Mouse (Mus musculus): ENCODE measurements at regions not wholly inside any gene's neighbourhood (a gene's known extent, or its start where the extent isn't known, plus 50 kb on each side); places are given as distances from the start of the nearest gene placed in this dataset.

GRCm38 (mm10) chr3:21564847-21565485 is 511.5 kb upstream of the Tbl1xr1 start:
- no peaks in the 10 kb centered on the region for H3K4me1 ChIP-seq (ENCODE audit: control insufficient read depth, insufficient read depth, low read length)
- no peak overlapping the region for H3K27ac ChIP-seq (replicated peaks; ENCODE audit: insufficient read depth, low read depth, low read length)
- H3K27me3 ChIP-seq (ENCODE audit: control insufficient read depth, insufficient read depth, low read length) = no peaks in the 10 kb centered on the region
- no peaks in the 10 kb centered on the region for H3K36me3 ChIP-seq (ENCODE audit: control insufficient read depth, insufficient read depth, low read length)
- H3K4me3 ChIP-seq (ENCODE audit: insufficient read depth, low read depth, low read length) = no peak overlapping the region
- TF ChIP-seq CTCF (IDR thresholded peaks at IDR 0.05; ENCODE audit: low read depth, low read length) (no peak), POLR2A (IDR thresholded peaks at IDR 0.05; ENCODE audit: extremely low read depth, insufficient read depth, low read length) (no peak)
- no peaks in the 10 kb centered on the region for H3K79me2 ChIP-seq (ENCODE audit: control insufficient read depth, insufficient read depth, low read length)
- 88% methylated on average over 4 of the region's 4 CpGs for WGBS
- no peak for DNase-seq (ENCODE audit: extremely low read depth, low read depth, low spot score)
- H3K9ac ChIP-seq (ENCODE audit: low read depth, low read length) = no peak overlapping the region

GRCm38 (mm10) chr3:21569721-21570120 is 506.7 kb upstream of the Tbl1xr1 start:
- Histone ChIP-seq H3K79me2 (ENCODE audit: control insufficient read depth, insufficient read depth, low read length) (no peaks in the 10 kb centered on the region), H3K9ac (ENCODE audit: low read depth, low read length) (no peak overlapping the region), H3K27me3 (ENCODE audit: control insufficient read depth, insufficient read depth, low read length) (no peaks in the 10 kb centered on the region), H3K27ac (replicated peaks; ENCODE audit: insufficient read depth, low read depth, low read length) (no peak overlapping the region), H3K4me3 (ENCODE audit: insufficient read depth, low read depth, low read length) (no peak overlapping the region), H3K4me1 (ENCODE audit: control insufficient read depth, insufficient read depth, low read length) (no peaks in the 10 kb centered on the region; the same call in 1 of the 2 replicates), H3K36me3 (ENCODE audit: control insufficient read depth, insufficient read depth, low read length) (no peaks in the 10 kb centered on the region)
- no peak for DNase-seq (ENCODE audit: extremely low read depth, low read depth, low spot score)
- TF ChIP-seq POLR2A (IDR thresholded peaks at IDR 0.05; ENCODE audit: extremely low read depth, insufficient read depth, low read length) (no peak), CTCF (IDR thresholded peaks at IDR 0.05; ENCODE audit: low read depth, low read length) (no peak)
- 94% methylated on average over 1 of the region's 1 CpGs for WGBS

DNA sequence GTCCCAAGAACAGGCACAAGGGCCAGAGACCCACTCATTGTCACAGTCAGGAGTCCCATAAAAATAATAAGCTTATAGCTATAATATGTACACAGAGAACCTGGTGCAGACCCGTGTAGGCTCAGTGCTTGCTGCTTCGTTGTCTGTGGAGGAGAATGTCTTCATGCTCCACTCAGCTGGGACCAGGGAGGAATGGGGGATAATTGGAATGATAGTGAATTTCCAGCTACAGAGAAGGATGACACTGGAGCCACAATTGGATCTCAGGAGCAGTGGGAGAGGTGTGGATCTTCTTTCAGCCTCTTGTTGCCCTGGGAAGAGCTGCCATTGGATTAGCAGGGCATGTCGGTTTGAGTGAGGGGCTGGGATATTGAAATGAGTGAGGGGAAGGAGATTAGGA is 497.8 kb upstream of the Tbl1xr1 start:
- Histone ChIP-seq H3K9ac (ENCODE audit: low read depth, low read length) (no peak overlapping the region), H3K27ac (replicated peaks; ENCODE audit: insufficient read depth, low read depth, low read length) (no peak overlapping the region), H3K36me3 (ENCODE audit: control insufficient read depth, insufficient read depth, low read length) (no peaks in the 10 kb centered on the region), H3K79me2 (ENCODE audit: control insufficient read depth, insufficient read depth, low read length) (no peaks in the 10 kb centered on the region), H3K27me3 (ENCODE audit: control insufficient read depth, insufficient read depth, low read length) (no peaks in the 10 kb centered on the region), H3K4me3 (ENCODE audit: insufficient read depth, low read depth, low read length) (no peak overlapping the region), H3K4me1 (ENCODE audit: control insufficient read depth, insufficient read depth, low read length) (no peaks in the 10 kb centered on the region; the same call in 1 of the 2 replicates)
- no peak for TF ChIP-seq POLR2A (IDR thresholded peaks at IDR 0.05; ENCODE audit: extremely low read depth, insufficient read depth, low read length)
- no peak for TF ChIP-seq CTCF (IDR thresholded peaks at IDR 0.05; ENCODE audit: low read depth, low read length)
- WGBS = 94% methylated on average over 3 of the region's 3 CpGs
- DNase-seq (ENCODE audit: extremely low read depth, low read depth, low spot score) = no peak

GRCm38 (mm10) chr3:21582122-21582521 is 494.3 kb upstream of the Tbl1xr1 start:
- H3K27me3 ChIP-seq (ENCODE audit: control insufficient read depth, insufficient read depth, low read length) = no peaks in the 10 kb centered on the region
- TF ChIP-seq CTCF (IDR thresholded peaks at IDR 0.05; ENCODE audit: low read depth, low read length) (no peak), POLR2A (IDR thresholded peaks at IDR 0.05; ENCODE audit: extremely low read depth, insufficient read depth, low read length) (no peak)
- H3K36me3 ChIP-seq (ENCODE audit: control insufficient read depth, insufficient read depth, low read length) = no peaks in the 10 kb centered on the region
- DNase-seq (ENCODE audit: extremely low read depth, low read depth, low spot score) = no peak
- H3K27ac ChIP-seq (replicated peaks; ENCODE audit: insufficient read depth, low read depth, low read length) = no peak overlapping the region
- no peaks in the 10 kb centered on the region; the same call in 1 of the 2 replicates for H3K4me1 ChIP-seq (ENCODE audit: control insufficient read depth, insufficient read depth, low read length)
- H3K9ac ChIP-seq (ENCODE audit: low read depth, low read length) = no peak overlapping the region
- WGBS = 79% methylated on average over 1 of the region's 1 CpGs
- no peaks in the 10 kb centered on the region for H3K79me2 ChIP-seq (ENCODE audit: control insufficient read depth, insufficient read depth, low read length)
- no peak overlapping the region for H3K4me3 ChIP-seq (ENCODE audit: insufficient read depth, low read depth, low read length)

- DNase-seq (ENCODE audit: extremely low read depth, low read depth, low spot score) = peak; percentile 40
- no peak overlapping the region for H3K9ac ChIP-seq (ENCODE audit: low read depth, low read length)
- no peaks in the 10 kb centered on the region for H3K79me2 ChIP-seq (ENCODE audit: control insufficient read depth, insufficient read depth, low read length)
- H3K4me3 ChIP-seq (ENCODE audit: insufficient read depth, low read depth, low read length) = no peak overlapping the region
- no peaks in the 10 kb centered on the region for H3K27me3 ChIP-seq (ENCODE audit: control insufficient read depth, insufficient read depth, low read length)
- H3K27ac ChIP-seq (replicated peaks; ENCODE audit: insufficient read depth, low read depth, low read length) = no peak overlapping the region
- 39% methylated on average over 3 of the region's 3 CpGs for WGBS
- TF ChIP-seq CTCF (IDR thresholded peaks at IDR 0.05; ENCODE audit: low read depth, low read length) (no peak), POLR2A (IDR thresholded peaks at IDR 0.05; ENCODE audit: extremely low read depth, insufficient read depth, low read length) (no peak)
- no peaks in the 10 kb centered on the region; the same call in 1 of the 2 replicates for H3K4me1 ChIP-seq (ENCODE audit: control insufficient read depth, insufficient read depth, low read length)
- no peaks in the 10 kb centered on the region for H3K36me3 ChIP-seq (ENCODE audit: control insufficient read depth, insufficient read depth, low read length)
Observed at GRCm38 (mm10) chr3:21585767-21586166, 490.7 kb upstream of the Tbl1xr1 start.

DNA sequence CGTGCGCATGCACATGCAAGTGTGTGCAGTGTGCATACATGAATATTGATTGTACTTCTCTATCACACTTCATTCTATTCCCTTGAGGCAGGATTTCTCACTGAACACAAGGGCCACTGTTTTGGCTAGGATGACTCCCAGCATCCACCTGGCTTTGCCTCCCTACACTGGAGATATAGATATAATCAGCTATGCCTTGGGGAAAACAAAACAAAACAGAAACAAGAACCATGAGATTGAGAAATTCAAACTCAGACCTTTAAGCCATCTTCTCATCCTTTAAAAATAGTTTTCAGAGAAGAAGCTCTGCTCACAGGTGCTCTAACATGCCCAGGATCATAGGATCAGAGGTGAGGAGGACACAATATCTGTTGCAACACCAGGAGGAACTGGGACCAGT is 469.6 kb upstream of the Tbl1xr1 start:
- 99% methylated on average over 2 of the region's 2 CpGs for WGBS
- H3K79me2 ChIP-seq (ENCODE audit: control insufficient read depth, insufficient read depth, low read length) = no peaks in the 10 kb centered on the region
- H3K27me3 ChIP-seq (ENCODE audit: control insufficient read depth, insufficient read depth, low read length) = no peaks in the 10 kb centered on the region
- no peaks in the 10 kb centered on the region for H3K36me3 ChIP-seq (ENCODE audit: control insufficient read depth, insufficient read depth, low read length)
- no peaks in the 10 kb centered on the region for H3K4me1 ChIP-seq (ENCODE audit: control insufficient read depth, insufficient read depth, low read length)
- H3K27ac ChIP-seq (replicated peaks; ENCODE audit: insufficient read depth, low read depth, low read length) = no peak overlapping the region
- TF ChIP-seq POLR2A (IDR thresholded peaks at IDR 0.05; ENCODE audit: extremely low read depth, insufficient read depth, low read length) = no peak
- TF ChIP-seq CTCF (IDR thresholded peaks at IDR 0.05; ENCODE audit: low read depth, low read length) = no peak
- no peak overlapping the region for H3K9ac ChIP-seq (ENCODE audit: low read depth, low read length)
- no peak for DNase-seq (ENCODE audit: extremely low read depth, low read depth, low spot score)
- H3K4me3 ChIP-seq (ENCODE audit: insufficient read depth, low read depth, low read length) = no peak overlapping the region
